Mouse (Mus musculus) G1E-ER4 (cell line): ENCODE measurements around the gene Fbxo21. TPM values are rescaled to one million over a fixed set of nuclear protein-coding genes. Genes with fewer than 3 reads are reported as not detected.

Source experiments
- GATA1 ChIP-seq: IDR thresholded peaks from one replicate; pipeline ENCODE4 v1.8.0; 2012; ENCODE audit warnings: low read length, inconsistent platforms
- polyA plus RNA-seq: library from polyadenylated mRNA; stranded (reverse); fragments of >175 nt; gene quantifications from 2 replicates; pipeline ENCODE4 v1.2.3, GENCODE M21; 2012

Fbxo21 gene
- polyA plus RNA-seq, 1 experiment = 8.5 TPM

DNA sequence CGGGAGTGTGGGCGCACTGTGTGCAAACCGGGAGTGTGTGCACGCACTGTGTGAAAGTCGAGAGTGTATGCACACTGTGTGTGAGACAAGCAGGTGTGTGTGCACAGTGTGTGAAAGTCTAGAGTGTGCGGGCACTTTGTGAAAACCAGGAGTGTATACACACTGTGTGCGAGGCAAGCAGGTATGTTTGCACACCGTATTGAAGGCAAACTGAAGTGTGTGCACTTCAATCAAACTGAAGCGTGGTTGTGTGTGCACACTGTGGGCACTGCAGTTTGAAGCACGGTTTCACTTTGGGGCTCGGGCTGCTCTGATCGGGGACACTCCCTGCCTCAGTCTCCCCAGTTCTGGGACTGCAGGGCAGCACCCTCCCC lies 52.5 kb downstream of the Fbxo21 start:
- TF ChIP-seq GATA1 = no peak

DNA sequence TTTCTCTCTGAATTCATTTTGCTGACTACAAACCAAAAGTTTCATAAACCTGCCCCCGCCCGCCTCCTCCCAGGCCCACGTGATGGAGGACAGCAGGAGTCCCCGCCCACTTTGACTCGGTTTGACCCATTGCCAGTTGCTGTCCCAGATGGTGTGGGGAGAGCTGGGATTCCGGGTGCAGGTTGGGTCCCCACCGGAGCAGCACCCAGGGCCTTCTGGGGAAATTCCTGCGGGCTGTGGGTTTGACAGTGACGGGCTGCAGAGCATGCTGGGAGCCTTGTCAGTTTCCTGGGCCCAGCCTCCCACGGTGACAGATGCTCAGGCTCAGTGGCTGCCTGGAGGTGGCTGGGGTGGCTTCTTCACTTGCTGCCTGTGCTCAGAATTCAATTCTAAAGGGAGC lies 52.9 kb downstream of the Fbxo21 start:
- no peak for TF ChIP-seq GATA1

DNA sequence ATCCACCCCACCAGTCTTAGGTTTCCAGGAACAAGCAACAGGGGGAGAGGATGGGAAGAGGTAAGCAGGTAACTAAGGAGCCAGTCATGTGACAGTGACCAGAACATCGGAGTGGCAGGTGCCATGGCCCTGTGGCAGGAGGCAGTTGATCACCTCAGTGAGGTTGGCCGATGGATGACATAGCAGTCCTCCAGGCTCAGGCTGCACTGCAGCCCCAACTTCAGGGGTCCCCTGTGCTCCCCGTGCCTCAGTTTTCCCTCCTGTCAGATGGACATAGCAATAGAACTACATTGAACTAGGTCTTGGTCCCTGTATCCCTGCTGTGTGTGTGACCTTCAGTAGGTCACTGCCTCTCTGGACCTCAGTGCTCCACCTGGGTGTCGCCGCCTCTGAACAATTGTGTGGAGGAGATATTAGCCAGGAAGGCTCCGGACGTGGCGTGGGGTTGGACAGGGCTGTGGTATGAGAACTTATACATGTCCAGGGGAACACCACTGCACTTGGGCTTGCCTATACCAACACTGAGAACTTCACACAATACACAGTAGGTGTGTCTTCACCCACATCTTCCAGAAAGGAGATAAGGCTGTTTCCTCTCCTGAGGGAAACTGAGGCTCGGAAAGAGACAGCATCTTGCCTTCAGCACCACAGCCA lies 53.6 kb downstream of the Fbxo21 start:
- TF ChIP-seq GATA1 = no peak

DNA sequence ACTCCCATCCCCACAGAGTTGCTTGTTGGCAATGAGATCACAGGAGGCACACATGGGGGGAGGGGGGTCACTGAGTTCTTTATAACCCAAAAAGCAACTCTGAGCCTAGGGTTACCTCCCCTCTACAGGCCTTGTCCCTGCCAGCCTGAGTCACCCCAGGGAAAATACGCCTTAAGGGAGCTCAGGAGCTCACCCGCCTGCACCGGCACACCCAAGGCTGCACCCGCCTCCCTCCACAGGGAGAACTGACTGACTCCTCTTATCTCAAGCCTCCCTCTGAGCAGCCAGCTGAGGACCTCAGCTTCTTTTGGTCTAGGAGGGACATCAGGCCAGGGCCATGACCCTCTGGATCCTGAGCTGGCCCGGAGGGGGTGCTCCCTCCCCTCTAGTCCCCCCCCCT lies 54.5 kb downstream of the Fbxo21 start:
- TF ChIP-seq GATA1 = no peak

DNA sequence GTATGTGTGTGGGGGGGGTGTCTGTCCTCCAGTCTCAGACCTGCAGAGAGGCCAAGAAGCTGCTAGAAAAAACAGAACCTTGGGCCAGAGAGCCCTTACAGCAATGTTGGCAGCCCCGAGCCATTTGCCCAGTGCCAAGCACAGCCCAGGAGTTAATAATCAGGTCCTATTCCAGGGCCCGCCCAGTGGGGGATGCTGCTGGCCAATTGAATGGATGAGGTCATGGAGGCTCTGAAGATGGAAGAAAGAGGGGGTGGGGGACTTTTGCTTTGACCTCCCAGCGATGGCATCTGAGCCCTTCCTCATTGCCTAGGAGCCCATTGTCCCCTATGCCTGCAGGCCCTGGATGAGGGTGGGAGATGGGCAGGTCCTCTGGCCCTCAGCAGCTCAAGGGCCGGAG lies 55.0 kb downstream of the Fbxo21 start:
- TF ChIP-seq GATA1 = no peak

DNA sequence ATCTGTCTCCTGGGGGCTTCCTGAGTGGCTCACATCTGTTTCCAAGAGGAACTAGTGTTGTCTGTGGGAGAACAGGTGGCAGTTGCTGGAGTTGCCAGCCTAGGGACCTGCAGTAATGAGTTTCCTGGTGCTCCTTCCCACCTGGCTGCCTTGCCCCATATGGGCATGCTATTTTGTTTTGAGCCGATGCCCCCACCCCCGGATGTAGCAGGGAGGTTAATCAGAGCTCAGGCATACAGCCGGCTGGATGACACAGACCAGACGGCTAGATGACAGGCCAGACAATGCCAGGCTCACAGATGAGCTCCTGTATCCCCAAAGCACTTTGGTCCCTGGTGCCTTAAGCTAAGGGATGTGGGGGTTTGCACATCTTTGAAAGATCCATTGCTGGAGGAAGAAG lies 56.8 kb downstream of the Fbxo21 start:
- TF ChIP-seq GATA1 = no peak

DNA sequence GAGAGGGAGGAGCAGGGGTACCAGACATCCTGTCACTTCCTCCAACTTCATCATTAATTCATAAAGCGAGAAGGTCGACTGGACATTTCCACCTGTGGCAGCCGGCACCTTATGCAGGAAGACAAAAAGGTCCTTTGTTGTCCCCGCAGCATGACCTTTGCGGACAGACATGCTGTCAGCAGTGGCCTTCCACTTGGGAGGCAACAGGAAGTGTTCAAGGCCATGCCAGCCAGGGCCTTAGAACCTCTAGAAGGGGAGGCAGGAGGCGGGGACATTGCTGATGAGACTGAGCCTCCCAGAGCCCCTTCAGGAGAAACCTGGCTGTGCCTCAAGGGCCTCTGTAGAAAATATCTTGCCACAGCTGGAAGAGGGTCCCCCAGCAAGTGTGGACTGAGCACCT lies 57.2 kb downstream of the Fbxo21 start:
- no peak for TF ChIP-seq GATA1

DNA sequence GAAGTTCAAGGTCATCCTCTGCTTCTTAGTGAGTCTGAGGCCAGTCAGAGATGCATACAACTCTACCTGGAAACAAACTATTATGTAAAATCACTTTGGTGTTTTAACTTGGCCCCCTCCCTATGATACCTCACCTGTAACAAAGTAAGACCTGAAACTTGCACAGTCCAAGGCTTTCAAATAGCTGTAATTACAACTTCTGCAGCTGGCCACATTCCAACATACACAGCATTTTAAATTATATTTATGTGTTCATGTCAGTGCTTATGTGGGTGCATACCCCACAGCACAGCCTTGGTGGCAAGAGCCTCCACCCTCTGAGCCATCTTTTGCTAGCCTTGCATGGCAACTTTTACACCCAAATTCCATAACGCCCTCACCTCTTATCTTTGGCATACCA lies 58.1 kb downstream of the Fbxo21 start:
- no peak for TF ChIP-seq GATA1

DNA sequence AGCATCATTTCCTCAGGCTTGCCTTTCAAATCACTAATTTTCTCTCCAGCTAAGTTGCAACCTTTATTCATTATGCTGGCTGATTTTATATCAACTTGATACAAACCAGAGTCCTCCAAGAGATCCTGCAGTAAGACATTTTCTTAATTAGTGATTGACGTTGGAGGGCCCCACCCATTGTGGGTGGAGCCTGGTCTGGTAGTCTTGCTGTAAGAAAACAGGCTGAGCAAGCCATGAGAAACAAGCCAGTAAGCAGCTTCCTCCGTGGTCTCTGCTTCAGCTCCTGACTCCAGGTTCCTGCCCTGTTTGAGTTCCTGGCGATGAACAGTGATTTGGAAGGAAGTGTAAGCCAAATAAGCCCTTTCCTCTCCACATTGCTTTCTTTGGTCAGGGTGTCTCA lies 59.3 kb downstream of the Fbxo21 start:
- no peak for TF ChIP-seq GATA1

DNA sequence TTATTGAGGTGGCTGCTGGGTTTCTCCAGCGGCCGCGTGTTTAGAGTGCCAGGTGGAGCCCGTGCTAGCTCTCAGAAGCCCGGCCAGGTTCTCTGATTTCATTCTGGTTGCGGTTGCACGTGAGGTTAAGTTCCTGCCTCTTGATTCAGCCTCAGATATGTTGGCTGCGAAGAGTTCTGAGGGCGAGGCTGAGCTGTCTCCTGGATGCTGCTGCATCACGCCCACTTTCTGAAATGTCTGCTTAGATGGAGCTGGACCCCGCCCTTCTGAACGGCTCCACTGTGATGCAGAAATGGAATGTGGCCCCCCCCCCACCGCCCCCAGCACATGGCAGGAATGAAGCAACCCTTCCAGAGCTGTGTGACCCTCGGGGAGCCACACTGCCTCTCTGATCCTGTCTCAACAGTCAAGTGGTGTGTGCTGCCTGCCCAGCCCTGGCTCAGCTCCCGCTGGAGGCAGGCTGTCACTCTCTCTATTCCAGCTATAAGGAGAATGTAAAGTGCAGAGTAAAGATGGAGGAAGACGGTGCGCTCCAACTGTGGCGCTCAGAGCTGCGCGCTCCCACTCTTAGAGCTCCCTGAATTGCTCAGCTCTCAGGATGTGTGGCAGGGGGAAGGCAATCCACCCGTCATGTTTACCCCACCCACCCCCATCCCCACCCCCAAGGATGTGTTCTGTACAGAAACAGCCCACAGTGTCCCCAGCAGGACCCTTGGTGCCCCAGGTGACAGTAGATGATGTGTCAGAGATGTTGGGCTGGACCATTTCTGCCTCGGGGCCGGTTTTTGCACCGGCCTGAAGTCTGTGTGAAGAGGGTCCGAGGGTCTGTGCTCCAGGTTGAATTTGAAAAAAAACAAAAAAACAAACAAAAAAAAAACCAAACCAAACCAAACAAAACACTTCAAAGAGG lies 60.6 kb downstream of the Fbxo21 start:
- TF ChIP-seq GATA1 = no peak

DNA sequence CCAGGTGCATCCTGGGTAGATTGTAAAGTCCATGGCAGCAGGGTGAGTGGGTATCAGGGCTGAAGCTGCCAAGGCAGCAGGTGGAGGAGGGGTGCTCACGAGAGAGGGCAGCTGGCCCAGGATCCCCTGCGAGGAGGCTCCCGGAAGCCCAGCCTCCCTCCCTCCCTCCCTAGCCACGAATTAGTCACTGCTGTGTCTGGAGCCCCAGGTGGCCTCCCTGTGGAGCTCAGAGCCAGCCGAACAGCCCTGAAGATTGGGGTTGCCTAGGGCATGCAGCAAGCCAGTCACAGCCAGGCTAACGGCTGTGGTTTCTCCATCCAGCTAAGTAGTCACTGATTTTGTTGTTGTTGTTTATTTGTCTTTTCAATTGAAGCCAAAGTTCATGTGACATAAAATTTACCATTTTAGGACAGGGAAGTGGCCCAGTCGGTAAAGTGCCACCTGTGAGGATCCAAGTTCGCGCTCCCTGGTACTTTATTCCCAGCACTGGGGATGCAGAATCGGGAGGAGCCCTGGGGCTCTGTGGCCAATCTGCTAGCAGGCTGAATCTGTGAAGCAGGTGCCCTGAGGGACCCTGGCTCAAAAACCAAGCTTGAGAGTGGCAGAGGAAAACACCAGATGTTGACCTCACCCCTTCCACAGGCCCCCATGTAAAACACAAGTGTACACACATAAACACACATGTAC lies 61.4 kb downstream of the Fbxo21 start:
- no peak for TF ChIP-seq GATA1

DNA sequence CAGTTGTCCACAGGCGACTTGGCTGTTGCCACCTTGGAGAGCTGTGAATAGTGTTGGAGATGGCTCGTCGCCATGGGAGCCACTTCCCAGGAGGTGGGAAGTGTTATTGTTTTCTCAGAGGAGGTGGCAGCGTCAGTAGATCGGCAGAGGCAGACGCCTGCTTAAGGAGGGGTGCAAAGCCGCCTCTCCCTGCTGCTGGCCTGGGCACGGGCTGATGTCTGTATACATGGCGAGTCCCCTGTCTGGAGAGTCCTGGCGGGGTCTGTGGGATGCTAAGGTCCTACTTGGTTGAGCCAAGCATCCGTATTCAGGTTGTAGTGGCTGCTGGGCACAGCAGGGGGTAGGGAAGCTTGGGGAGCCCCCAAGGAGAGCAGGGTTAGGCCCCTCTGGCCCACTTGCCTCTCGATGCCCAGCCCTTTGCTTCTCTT lies 62.7 kb downstream of the Fbxo21 start:
- no peak for TF ChIP-seq GATA1

DNA sequence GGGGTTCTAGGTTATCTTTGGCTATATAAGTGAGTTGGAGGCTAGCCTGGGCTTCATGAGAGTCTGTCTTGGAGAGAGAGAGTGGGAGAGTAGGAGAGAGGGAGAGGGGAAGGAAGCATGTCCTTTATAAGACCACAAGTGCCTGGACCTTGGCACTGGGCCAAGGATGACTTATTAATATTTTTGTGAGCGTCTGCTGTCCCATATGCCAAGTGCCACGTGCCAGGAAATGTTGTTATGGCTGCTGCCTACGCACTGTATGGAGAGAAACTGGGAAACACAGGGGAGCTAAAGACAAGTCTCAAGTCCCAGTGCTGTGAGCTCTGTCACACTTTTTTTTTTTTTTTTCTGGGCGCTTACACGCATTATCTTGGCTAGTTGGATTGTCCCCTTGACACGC lies 66.1 kb downstream of the Fbxo21 start:
- TF ChIP-seq GATA1 = no peak

DNA sequence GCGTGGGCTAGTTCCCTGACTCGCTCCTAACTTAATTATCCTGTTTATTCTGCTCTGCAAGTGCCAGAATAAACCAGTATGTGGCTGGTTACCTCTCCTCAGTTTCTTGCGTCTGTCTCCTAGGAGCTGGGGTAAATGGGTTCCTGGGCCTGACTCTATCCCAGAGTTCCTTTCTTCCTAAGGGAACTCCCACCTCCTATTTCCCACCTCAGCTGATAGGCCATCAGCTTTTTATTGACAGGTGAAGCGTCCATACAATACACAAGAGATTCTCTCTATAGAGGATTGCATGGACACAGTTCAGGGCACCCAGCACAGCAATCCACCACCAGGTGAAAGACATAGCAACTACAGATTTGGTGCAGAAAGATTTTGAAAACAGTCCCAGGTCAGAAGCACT lies 67.2 kb downstream of the Fbxo21 start:
- no peak for TF ChIP-seq GATA1

DNA sequence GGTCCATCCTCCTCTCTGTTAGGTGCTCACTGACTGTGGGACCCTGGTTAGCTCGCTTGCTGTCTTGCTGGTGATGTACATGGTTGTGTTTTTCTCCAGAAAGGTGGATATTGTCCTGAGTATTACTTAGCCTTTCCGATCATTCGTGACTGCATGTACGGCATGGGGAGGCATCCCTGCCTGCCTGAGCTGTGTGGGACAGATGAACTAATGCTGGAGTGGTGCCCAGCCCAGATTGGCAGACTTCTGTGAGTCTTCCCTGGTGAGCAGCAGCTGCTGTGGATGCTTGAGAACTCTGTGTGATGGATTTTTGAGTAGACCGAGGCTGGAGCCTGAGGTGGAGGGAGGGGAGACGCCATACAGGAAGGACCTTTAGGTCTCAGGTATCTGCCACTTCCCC lies 68.4 kb downstream of the Fbxo21 start:
- TF ChIP-seq GATA1 = no peak

DNA sequence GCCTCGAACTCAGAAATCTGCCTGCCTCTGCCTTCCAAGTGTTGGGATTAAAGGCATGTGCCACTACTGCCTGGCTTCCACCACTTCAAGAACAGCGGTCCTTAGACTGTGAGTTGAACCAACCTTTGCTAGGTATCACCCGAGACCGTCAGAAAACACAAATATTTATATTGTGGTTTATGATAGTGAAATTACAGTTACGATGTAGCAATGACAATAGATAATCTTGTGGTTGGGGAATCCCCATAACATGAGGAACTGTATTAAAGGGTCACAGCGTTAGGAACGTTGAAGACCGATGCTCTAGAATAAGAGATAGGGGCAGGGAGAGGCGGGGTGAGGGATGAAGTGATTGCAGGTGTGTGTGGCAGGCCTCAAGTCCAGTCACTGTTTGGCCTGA lies 68.9 kb downstream of the Fbxo21 start:
- TF ChIP-seq GATA1 = no peak

DNA sequence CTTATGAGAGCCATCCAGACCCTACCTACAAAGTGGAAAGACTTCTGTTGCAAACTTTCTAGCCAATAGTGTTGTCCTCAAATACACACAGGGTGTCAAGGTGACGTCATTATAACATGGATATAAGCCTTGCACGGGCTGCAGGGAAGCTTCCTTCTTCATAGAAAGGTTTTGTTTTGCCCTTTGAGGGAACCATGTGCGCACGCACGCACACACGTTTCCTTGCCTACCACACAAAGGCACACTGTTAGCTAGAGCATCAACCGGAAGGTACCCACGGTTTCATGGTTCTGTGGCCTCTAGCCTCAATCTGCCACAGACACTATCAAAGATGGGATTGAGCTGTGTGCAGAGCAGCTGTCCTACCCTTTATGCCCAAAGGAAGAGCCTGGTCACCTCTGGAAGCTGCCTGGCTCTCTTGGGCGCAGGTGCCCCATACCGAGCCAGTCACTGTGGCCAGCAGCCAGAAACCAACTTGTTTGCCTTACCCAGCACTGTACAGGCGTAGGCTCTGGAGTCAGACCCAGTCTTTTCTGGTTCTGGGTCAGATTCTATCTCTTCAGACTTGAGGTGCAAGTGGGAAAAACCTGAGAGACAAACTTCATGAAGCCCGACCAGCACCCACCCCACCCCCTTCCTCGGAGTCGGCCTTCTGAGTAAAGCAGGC lies 70.7 kb downstream of the Fbxo21 start:
- TF ChIP-seq GATA1 = no peak
